Mouse (Mus musculus): ENCODE data around the gene Zfyve27. TPM values are rescaled to one million over a fixed set of nuclear protein-coding genes. Genes with fewer than 3 reads are reported as not detected.

The Zfyve27 gene
- polyA plus RNA-seq, 1 experiment from 2014 or later, result 28.2 TPM

DNA sequence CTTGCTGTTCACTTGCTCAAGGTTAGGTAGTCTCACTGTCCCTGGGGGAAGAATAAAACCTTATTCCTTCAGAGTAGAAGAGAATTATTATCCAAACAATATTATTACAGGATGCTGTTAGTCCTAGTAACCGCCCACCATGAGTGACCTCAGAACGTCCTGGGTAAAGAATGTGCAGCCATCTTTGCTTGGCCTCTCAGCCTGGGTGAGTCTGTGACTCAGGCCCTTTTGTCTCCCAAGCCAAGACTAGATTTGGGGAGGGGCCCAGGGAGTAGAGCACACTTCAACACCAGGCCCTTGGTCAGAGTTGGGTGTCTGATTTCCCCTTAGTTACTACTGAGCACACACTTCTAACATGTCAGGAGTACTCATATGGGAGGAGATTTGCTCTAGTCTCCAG, 50.9 kb downstream of the Zfyve27 start:
- H3K4me2 ChIP-seq, result no peak overlapping the region
- H3K4me3 ChIP-seq, result no peak overlapping the region
- no peak for ATAC-seq (ENCODE audit: borderline replicate concordance, extremely low read depth, low FRiP score, low TSS enrichment)
- H3K36me3 ChIP-seq, result no peaks in the 10 kb centered on the region
- WGBS, result 53% methylated on average over 2 of the region's 2 CpGs
- H3K9me3 ChIP-seq, result no peaks in the 10 kb centered on the region
- H3K27me3 ChIP-seq, result no peaks in the 10 kb centered on the region; the same call in 1 of the 2 replicates
- H3K27ac ChIP-seq, result no peak overlapping the region
- H3K9ac ChIP-seq, result no peak overlapping the region
- no peaks in the 10 kb centered on the region for H3K4me1 ChIP-seq

- Histone ChIP-seq H3K9me3 (no peaks in the 10 kb centered on the region), H3K36me3 (no peaks in the 10 kb centered on the region), H3K27me3 (no peaks in the 10 kb centered on the region), H3K27ac (no peak overlapping the region), H3K4me2 (no peak overlapping the region), H3K9ac (no peak overlapping the region), H3K4me1 (no peaks in the 10 kb centered on the region), H3K4me3 (no peak overlapping the region)
- WGBS, result 59% methylated on average over 7 of the region's 7 CpGs
- no peak; the same call in 1 of the 2 replicates for ATAC-seq (ENCODE audit: borderline replicate concordance, extremely low read depth, low FRiP score, low TSS enrichment)
Observed at GRCm38 (mm10) chr19:42216699-42217373, 53.1 kb downstream of the Zfyve27 start.

- WGBS, result 17% methylated on average over 2 of the region's 2 CpGs
- no peaks in the 10 kb centered on the region for H3K36me3 ChIP-seq
- no peak overlapping the region for H3K27ac ChIP-seq
- no peaks in the 10 kb centered on the region for H3K27me3 ChIP-seq
- no peak overlapping the region for H3K4me2 ChIP-seq
- no peaks in the 10 kb centered on the region for H3K9me3 ChIP-seq
- no peak for ATAC-seq (ENCODE audit: borderline replicate concordance, extremely low read depth, low FRiP score, low TSS enrichment)
- H3K4me1 ChIP-seq, result no peaks in the 10 kb centered on the region
- no peak overlapping the region for H3K4me3 ChIP-seq
- no peak overlapping the region for H3K9ac ChIP-seq
Observed at GRCm38 (mm10) chr19:42217374-42217763, 53.6 kb downstream of the Zfyve27 start.

DNA sequence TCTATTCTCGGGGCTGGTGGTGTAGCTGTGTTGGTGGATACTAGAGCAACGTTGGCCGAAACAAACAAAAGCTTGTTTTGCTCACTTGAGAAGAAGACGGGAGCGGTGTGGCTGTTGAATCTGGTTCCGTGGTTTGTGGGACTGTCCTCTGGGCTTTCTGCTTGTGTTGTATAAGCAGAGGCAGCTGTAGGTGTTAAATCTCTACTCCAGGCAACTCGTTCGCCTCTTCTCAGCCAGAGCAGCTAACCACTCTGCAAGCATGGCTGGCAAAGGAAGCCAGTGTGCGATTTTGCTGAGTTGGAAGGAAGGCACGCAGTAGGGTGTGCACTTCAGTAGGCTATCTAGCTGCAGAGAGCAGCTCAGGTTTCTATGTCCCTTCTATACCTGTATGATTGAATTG, 62.7 kb downstream of the Zfyve27 start:
- Histone ChIP-seq H3K4me3 (no peak overlapping the region), H3K9ac (no peak overlapping the region), H3K4me2 (no peak overlapping the region), H3K4me1 (no peaks in the 10 kb centered on the region), H3K27me3 (no peaks in the 10 kb centered on the region), H3K27ac (no peak overlapping the region), H3K9me3 (no peaks in the 10 kb centered on the region), H3K36me3 (no peaks in the 10 kb centered on the region)
- 73% methylated on average over 10 of the region's 10 CpGs for WGBS
- no peak for ATAC-seq (ENCODE audit: borderline replicate concordance, extremely low read depth, low FRiP score, low TSS enrichment)

- no peak overlapping the region for H3K4me3 ChIP-seq
- no peak overlapping the region for H3K27ac ChIP-seq
- no peak overlapping the region for H3K9ac ChIP-seq
- no peaks in the 10 kb centered on the region for H3K27me3 ChIP-seq
- H3K4me2 ChIP-seq, result no peak overlapping the region
- H3K4me1 ChIP-seq, result no peaks in the 10 kb centered on the region
- 69% methylated on average over 17 of the region's 17 CpGs for WGBS
- ATAC-seq (ENCODE audit: borderline replicate concordance, extremely low read depth, low FRiP score, low TSS enrichment), result no peak
- no peaks in the 10 kb centered on the region for H3K36me3 ChIP-seq
- no peaks in the 10 kb centered on the region for H3K9me3 ChIP-seq
Observed at GRCm38 (mm10) chr19:42229499-42230287, 65.9 kb downstream of the Zfyve27 start.

GRCm38 (mm10) chr19:42230288-42230568, 66.5 kb downstream of the Zfyve27 start:
- no peak for ATAC-seq (ENCODE audit: borderline replicate concordance, extremely low read depth, low FRiP score, low TSS enrichment)
- Histone ChIP-seq H3K4me2 (no peak overlapping the region), H3K36me3 (no peaks in the 10 kb centered on the region), H3K4me1 (no peaks in the 10 kb centered on the region), H3K9ac (no peak overlapping the region), H3K4me3 (no peak overlapping the region), H3K27ac (no peak overlapping the region), H3K9me3 (no peaks in the 10 kb centered on the region), H3K27me3 (no peaks in the 10 kb centered on the region)
- WGBS, result 66% methylated on average over 5 of the region's 5 CpGs

- no peaks in the 10 kb centered on the region for H3K9me3 ChIP-seq
- no peak overlapping the region for H3K9ac ChIP-seq
- no peak for ATAC-seq (ENCODE audit: borderline replicate concordance, extremely low read depth, low FRiP score, low TSS enrichment)
- no peak overlapping the region for H3K27ac ChIP-seq
- H3K36me3 ChIP-seq, result no peaks in the 10 kb centered on the region
- no peak overlapping the region for H3K4me2 ChIP-seq
- no peaks in the 10 kb centered on the region for H3K4me1 ChIP-seq
- no peaks in the 10 kb centered on the region for H3K27me3 ChIP-seq
- no peak overlapping the region for H3K4me3 ChIP-seq
- WGBS, result 73% methylated on average over 13 of the region's 13 CpGs
Observed at GRCm38 (mm10) chr19:42230986-42231385, 67.2 kb downstream of the Zfyve27 start.

GRCm38 (mm10) chr19:42237602-42238340, 74.0 kb downstream of the Zfyve27 start:
- no peaks in the 10 kb centered on the region for H3K36me3 ChIP-seq
- no peaks in the 10 kb centered on the region for H3K27me3 ChIP-seq
- no peak overlapping the region for H3K27ac ChIP-seq
- no peaks in the 10 kb centered on the region for H3K9me3 ChIP-seq
- no peak for ATAC-seq (ENCODE audit: borderline replicate concordance, extremely low read depth, low FRiP score, low TSS enrichment)
- H3K4me1 ChIP-seq, result no peaks in the 10 kb centered on the region
- no peak overlapping the region for H3K4me2 ChIP-seq
- WGBS, result 29% methylated on average over 4 of the region's 4 CpGs
- no peak overlapping the region for H3K9ac ChIP-seq
- no peak overlapping the region for H3K4me3 ChIP-seq

DNA sequence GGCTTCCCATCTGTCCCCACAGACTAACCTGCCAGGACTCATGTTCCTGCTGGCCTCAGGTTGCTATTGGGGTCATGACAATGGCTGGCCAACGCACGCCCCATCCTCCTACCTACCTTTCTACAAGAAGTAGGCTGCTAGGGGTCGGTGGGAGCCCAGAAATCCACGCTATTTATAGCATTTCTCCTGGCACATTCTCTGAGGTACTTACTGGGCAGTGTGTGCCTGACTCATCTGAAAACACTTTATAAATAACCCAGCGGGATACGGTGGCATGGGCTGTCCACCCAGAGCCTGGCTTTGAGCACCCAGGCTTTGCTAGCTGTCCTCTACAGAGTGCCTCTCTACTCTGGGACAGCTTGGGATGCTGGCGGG, 74.6 kb downstream of the Zfyve27 start:
- Histone ChIP-seq H3K4me2 (no peak overlapping the region), H3K27ac (no peak overlapping the region)

DNA sequence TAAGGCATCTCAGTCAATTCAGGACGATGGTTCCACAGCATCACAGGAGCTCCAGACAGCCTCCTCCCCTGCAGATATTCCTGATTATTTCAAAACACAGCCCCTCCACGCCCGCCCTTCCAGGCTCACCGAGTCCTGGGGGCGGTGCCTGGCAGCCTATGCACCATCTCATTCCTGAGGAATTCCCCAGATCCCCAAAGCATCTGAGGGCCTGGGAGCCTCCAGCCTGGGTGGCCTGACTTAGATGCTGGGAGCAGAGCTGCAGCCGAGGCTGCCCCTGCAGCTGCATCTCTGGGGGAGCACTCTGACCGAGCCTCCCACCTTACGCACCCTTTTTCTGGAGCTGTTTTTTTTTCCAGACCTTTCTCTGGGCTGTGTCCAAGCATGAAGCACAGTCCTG, 77.1 kb downstream of the Zfyve27 start:
- 51% methylated on average over 8 of the region's 8 CpGs for WGBS

More for the DNA sequence above, 74.6 kb downstream of the Zfyve27 start:
- Histone ChIP-seq H3K27me3 (no peaks in the 10 kb centered on the region), H3K36me3 (no peaks in the 10 kb centered on the region), H3K4me3 (no peak overlapping the region), H3K9ac (no peak overlapping the region), H3K9me3 (no peaks in the 10 kb centered on the region), H3K4me1 (no peaks in the 10 kb centered on the region)
- ATAC-seq (ENCODE audit: borderline replicate concordance, extremely low read depth, low FRiP score, low TSS enrichment), result no peak
- 58% methylated on average over 7 of the region's 7 CpGs for WGBS

GRCm38 (mm10) chr19:42243401-42243800, 79.7 kb downstream of the Zfyve27 start:
- Histone ChIP-seq H3K4me2 (no peak overlapping the region), H3K9me3 (no peaks in the 10 kb centered on the region), H3K27ac (no peak overlapping the region), H3K4me3 (no peak overlapping the region), H3K9ac (no peak overlapping the region), H3K27me3 (no peaks in the 10 kb centered on the region), H3K36me3 (no peaks in the 10 kb centered on the region), H3K4me1 (no peaks in the 10 kb centered on the region)
- 32% methylated on average over 3 of the region's 3 CpGs for WGBS
- ATAC-seq (ENCODE audit: borderline replicate concordance, extremely low read depth, low FRiP score, low TSS enrichment), result no peak

More for the DNA sequence above, 77.1 kb downstream of the Zfyve27 start:
- H3K27ac ChIP-seq, result no peak overlapping the region
- H3K4me3 ChIP-seq, result no peak overlapping the region
- H3K27me3 ChIP-seq, result no peaks in the 10 kb centered on the region
- no peaks in the 10 kb centered on the region for H3K4me1 ChIP-seq
- no peak overlapping the region for H3K9ac ChIP-seq
- H3K36me3 ChIP-seq, result no peaks in the 10 kb centered on the region
- H3K4me2 ChIP-seq, result no peak overlapping the region
- no peaks in the 10 kb centered on the region for H3K9me3 ChIP-seq
- ATAC-seq (ENCODE audit: borderline replicate concordance, extremely low read depth, low FRiP score, low TSS enrichment), result no peak

Measured in lung, embryonic 15.5 days (tissue).